Mouse (Mus musculus): ENCODE measurements around the gene 2210016L21Rik. TPM values are rescaled to one million over a fixed set of nuclear protein-coding genes. Genes with fewer than 3 reads are reported as not detected.
"Not testable (repeated sequence)": the region's sequence is repeated elsewhere in the genome, so short reads cannot be mapped to it uniquely, and the experiment has no call there.

The 2210016L21Rik gene
- total RNA-seq (2014; fragmentation: Nextera tagmentation), result 20.0 and 21.2 TPM in 2 replicates
- 13.2 and 20.1 TPM in 2 replicates for total RNA-seq (2017)

DNA sequence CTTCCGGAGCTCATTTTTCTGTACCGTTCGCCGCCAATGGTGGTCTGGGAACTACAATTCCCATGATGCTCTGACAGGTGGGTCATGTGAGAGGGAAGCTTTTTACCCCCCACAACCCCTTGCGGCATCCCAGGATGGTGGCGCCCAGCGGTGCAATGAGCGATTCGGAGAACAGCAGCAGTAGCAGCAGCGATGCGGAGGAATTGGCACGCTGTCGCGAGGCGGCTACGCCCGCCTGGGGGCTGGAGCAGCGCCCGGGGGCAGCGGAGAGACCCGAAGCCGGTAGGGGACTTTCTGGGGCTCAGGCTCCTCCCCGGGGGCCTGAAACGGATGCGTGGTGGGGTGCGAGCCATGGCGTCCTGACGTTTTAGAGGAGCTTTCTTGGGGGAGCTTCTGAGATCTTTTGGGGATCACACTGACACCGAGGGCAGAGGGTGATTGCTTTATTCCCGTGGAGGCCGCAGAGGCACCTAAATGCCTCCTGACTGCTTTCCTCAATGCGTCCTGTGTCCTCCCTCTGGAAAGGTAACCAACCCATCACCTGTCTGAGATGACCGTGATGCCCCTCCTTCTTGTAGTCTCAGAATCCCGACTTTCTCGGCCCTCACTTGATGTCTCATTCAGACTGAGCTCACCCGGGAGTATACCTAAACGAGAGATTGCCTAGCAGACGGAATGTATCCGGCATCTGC lies at the start of gene 2210016L21Rik:
Gene 2210016L21Rik, plus strand, starts transcription at position 85 of the 692 bp plus-strand sequence.
- ATAC-seq (replicated peaks; ENCODE audit: low FRiP score, low TSS enrichment, poor library complexity, severe bottlenecking), result peak; percentile 98

DNA sequence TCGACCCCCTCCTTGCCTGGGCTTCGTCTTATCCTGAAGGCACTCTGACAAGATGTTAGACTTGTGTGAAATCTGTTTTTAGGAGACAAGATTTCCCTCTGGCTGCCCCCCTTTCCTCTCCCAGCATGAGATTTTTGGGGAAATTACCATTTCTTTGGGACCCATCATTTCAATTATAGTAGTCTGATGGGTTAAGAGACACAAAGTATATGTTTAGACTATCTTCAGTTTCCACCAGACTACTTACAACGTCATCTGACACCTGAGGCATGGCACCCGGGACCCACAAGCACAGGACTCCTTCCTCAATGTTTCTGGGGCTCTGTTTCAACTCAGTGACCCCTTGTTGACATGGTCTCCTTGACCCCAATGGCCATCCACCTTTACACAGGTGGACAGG lies 46.4 kb upstream of the 2210016L21Rik start:
- ATAC-seq (replicated peaks; ENCODE audit: low FRiP score, low TSS enrichment, poor library complexity, severe bottlenecking), result no peak

DNA sequence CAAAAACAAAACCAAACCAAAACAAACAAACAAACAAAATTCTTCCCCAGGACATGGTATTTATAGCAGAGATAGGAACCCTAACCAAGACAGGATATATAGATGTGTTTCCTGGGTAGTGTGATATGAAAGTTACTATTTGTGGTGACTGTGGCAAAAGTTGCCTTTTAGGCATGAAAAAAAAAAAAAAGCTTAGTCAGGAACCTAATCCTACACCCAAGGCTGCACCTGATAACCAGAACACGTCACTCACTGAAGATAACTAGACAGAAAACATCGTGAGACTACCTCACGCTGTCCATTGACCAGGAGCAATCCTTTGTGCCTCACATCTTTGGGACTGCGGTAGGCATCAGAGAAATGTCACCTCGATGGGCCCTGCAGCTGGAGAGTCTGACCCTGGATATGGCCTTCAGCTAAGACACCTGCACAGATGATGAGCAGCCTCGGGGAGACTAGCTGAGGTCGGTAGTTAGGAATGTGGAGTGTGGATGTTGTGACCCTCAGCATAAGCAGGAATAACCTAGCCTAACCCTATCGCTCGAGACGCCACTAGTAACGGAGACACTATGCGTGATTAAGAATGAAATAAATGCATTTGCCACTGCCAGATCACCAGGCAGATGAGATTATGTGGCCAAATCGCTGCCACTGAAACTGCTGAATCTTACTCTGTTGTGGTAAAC lies 45.1 kb upstream of the 2210016L21Rik start, which contains the start of gene Oasl2:
Gene Oasl2, plus strand, starts transcription at position 249 of the 686 bp plus-strand sequence.
- ATAC-seq (replicated peaks; ENCODE audit: low FRiP score, low TSS enrichment, poor library complexity, severe bottlenecking), result peak; percentile 89

DNA sequence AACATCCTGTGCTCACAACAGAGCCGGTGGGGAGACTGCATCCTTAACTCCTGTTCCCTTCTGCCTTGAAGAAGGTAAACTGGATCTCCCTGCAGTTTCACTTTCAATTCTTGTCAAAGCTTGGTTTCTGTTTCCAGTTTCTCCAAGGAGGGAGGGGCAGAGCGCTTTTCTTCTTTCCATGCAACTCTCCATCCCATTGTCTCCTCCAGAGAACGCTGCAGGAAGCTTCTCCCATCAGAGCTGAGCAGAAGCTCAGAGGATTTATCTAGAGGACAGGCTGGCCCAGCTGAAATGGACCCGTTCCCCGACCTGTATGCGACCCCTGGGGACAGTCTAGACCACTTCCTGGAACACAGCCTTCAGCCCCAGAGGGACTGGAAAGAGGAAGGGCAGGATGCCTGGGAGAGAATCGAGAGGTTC lies 44.6 kb upstream of the 2210016L21Rik start:
- ATAC-seq (replicated peaks; ENCODE audit: low FRiP score, low TSS enrichment, poor library complexity, severe bottlenecking), result peak; percentile 38; the same call in 1 of the 2 replicates

DNA sequence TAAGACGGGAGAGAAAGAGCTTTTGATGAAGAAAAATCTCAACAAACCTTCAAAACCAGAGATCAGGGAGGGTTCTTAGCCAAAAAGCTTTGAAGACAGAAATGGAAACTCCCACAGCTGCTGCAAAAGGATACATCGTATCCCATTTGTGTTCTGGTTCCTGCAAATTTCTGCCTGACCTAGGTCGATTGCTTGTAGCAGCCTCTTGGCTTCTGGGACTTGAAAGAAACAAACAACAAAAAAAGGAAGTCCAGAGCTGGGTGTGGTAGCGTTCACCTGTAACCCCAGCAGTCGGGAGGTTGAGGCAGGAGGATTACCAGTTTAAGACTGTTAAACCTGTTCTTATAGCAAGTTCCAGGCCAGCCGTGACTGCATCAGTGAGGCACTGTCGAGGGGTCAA lies 43.1 kb upstream of the 2210016L21Rik start:
- ATAC-seq (replicated peaks; ENCODE audit: low FRiP score, low TSS enrichment, poor library complexity, severe bottlenecking), result no peak

DNA sequence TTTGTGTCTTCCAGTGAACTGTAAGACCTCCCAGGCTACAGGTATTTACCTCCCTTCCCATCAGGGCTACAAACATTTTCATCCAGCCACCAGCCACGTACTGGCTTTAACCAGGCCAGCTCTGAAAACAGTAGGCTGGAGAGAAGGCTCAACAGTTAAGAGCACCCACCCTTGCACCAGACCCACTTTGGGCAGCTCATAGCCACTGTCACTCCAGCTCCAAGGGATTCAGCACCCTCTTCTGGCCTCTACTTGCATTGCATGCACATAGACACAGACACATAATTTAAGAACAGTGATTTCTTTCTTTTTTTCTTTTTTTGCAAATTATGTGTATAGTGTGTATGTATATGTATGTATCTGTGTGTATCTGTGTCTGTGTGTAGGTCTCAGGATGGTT lies 39.5 kb upstream of the 2210016L21Rik start:
- peak; percentile 84 for ATAC-seq (replicated peaks; ENCODE audit: low FRiP score, low TSS enrichment, poor library complexity, severe bottlenecking)

DNA sequence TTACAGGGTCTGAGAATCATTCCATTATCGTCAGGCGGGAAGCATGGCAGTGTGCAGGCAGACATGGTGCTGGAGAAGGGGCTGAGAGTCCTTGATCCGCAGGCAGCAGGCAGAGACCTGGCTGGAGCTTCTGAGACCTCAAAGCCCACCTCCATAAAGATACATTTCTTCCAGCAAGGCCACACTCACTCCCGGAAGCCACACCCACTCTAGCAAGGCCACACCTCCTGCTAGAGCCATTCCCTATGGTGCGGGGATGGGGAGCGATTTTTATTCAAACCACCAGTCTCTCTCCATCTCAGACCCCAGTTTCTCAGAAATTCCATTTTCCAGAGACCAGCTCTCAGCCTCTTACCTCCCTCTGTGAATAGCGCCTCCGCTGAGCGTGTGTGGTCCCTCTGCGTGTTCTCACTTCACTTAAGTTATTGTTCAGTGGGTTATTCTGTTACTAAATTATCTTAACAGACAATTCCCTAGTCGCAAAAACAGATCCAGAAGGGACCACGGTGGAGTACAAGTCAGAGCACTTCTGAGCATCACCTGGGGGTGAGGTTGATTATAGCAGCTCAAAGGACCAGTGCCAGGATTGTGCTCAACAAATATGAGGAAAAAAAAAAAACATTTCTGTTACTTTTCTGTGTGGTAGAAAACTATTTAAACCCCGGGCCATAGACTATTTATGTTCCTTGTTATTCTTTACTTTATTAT lies 33.2 kb upstream of the 2210016L21Rik start:
- ATAC-seq (replicated peaks; ENCODE audit: low FRiP score, low TSS enrichment, poor library complexity, severe bottlenecking), result no peak

DNA sequence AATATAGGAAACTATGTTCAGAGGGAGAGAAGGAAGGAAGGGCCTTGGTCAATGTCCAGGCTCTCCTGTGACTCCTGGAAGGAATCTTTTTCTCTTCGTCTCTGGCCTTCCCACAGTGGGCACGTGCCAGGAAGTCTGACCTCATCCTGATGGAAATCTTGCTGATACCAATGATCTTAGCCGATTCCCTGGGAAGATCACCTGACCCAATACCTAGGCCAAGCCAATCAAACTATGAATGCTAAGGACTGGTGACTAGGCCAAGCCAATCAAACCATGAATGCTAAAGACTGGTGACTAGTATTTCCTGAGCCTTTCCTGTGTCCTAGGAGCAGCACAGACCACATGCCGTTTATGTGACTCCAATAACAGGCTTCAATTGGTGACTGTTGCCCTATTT lies 28.3 kb upstream of the 2210016L21Rik start:
- no peak for ATAC-seq (replicated peaks; ENCODE audit: low FRiP score, low TSS enrichment, poor library complexity, severe bottlenecking)

DNA sequence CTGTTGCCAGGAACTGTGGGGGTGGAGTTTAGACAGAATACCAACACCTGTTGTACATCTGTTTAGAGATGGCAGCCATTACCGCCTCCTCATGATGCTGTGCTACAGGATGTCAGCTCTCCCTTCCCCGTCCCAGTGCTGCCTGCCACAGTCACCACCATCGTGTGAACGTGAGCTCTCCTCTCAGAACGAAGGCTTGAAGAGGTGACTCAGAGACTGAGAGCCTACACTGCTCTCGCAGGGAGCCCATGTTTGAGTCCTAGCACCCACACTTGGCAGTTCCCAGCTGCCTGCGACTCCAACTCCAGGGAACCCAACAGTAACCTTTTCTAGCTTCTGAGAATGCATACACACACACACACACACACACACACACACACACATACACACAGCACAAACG lies 27.1 kb upstream of the 2210016L21Rik start:
- no peak for ATAC-seq (replicated peaks; ENCODE audit: low FRiP score, low TSS enrichment, poor library complexity, severe bottlenecking)

DNA sequence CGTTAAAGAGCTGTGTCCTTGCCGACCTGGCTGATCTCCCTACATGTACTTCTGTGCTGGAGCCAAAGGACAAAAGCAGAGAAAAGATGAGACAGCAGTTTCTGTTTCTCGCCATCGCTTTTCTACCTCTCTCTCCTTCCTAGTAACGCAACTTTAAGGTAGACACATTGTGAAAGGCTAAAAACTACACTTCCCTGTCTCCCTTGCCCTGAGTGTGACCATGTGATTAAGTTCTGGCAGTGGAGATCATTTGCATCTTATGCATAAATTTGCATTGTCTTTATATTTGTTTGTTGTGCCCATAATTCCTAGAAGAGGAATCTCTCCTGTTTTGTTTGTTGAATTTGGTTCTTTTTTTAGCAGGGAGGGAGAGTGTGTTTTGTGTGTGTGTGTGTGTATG lies 26.1 kb upstream of the 2210016L21Rik start:
- no peak for ATAC-seq (replicated peaks; ENCODE audit: low FRiP score, low TSS enrichment, poor library complexity, severe bottlenecking)

DNA sequence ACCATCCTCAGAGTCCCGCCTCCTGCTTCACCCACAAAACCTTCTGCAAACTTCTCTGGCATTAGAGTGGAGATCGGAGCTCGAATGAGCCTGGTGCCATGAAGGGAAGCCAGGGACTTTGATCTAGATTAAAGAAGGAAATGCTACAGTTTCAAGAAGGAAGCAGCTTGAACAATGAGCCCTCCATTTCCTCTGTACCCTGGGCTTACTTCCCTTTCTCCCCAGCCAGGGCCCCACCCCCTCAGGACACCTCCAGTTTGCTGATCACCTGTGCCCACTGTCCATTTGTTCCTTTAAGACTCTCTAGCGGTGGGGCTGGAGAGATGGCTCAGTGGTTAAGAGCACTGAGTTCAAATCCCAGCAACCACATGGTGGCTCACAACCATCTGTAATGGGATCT lies 25.2 kb upstream of the 2210016L21Rik start:
- no peak for ATAC-seq (replicated peaks; ENCODE audit: low FRiP score, low TSS enrichment, poor library complexity, severe bottlenecking)

DNA sequence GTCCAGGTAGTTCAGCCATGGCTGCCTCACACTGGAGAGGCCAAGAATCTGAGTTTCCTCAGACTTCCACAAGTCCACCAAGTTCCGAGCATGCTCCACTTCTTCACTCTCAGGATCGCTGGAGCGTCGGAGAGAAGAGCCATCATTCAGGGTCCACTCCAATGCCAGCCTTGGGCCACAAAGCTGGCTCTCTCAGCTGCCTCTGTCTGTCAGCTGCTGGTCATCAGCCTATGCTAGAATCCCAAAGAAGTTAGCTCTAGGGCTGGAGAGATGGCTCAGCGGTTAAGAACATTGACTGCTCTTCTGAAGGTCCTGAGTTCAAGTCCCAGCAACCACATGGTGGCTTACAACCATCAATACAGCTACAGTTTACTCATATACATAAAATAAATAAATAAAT lies 24.6 kb upstream of the 2210016L21Rik start:
- ATAC-seq (replicated peaks; ENCODE audit: low FRiP score, low TSS enrichment, poor library complexity, severe bottlenecking), result not testable (repeated sequence)

DNA sequence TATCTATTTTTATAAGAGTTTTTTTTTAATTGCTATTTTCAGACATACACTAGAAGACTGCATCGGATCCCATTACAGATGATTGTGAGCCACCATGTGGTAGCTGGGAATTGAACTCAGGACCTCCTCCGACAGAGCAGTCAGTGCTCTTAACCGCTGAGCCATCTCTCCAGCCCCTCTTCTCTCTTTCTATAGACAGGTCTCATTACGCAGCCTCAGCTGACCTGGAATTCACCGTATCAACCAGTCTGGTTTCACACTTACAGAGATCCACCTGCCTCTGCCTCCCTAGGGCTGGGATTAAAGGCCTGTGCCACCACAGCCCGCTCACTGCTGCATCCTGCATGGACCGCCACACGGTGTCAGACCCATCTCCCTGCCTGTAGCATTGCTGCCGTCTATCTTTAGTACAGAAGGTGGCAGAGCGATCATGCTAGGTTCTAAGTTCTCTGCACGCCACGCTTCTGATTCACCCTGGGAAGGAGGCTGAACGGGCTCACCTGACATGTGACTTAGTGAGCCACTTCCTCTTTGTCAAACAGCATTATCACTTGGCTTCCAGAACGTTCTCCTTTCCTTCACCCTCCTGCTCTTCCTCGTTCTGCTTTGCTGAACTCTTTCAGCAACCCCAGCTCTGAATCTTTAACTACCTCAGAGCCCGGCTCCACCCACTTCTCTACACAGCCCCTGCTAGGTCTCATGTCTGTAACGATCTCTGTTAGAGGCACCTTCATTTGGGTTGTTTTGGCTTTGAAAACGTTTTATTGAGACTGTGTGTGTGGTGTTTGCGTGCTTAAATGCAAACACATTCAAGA lies 20.2 kb upstream of the 2210016L21Rik start:
- ATAC-seq (replicated peaks; ENCODE audit: low FRiP score, low TSS enrichment, poor library complexity, severe bottlenecking), result peak; percentile 75

DNA sequence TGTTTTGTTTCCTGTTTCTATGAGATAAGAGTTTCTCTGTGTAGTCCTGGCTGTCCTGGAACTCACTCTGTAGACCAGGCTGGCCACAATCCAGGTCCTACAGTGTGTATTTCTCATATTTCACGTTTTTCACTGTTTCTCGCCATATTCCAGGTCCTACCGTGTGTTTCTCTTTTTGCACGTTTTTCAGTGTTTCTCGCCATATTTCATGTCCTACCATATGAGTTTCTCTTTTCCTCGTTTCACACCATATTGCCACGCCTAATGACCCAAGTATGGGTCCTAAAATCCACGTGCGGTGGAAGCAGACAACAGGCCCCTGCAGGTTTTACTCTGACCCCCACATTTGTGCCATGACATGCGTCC lies 19.6 kb upstream of the 2210016L21Rik start:
- ATAC-seq (replicated peaks; ENCODE audit: low FRiP score, low TSS enrichment, poor library complexity, severe bottlenecking), result no peak; the same call in none of the 2 replicates

DNA sequence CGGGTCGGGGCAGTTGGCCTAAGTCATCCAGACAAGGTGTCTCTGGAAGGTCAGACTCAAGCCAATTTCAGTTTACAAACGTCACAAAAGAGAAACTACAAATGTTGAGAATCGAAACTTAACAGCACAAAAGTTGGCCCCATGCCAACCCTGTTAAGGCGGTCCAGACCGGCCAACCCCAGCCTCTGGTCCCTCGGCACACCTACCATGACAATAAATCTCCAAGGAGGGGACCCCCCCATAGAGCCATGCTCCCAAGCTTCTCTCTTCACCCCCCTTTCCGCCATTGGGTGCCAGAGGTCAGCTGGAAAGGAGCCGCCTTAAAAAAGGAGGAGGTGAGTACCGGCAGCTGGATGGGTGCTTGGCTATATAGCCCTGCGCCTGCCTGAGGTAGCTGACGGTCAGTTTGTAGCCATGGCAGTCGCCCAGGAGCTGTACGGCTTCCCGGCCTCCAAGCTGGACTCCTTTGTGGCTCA lies 18.9 kb upstream of the 2210016L21Rik start, which contains the start of gene Oasl1:
Gene Oasl1, plus strand, starts transcription at position 243 of the 476 bp plus-strand sequence.
- peak; percentile 36 for ATAC-seq (replicated peaks; ENCODE audit: low FRiP score, low TSS enrichment, poor library complexity, severe bottlenecking)

DNA sequence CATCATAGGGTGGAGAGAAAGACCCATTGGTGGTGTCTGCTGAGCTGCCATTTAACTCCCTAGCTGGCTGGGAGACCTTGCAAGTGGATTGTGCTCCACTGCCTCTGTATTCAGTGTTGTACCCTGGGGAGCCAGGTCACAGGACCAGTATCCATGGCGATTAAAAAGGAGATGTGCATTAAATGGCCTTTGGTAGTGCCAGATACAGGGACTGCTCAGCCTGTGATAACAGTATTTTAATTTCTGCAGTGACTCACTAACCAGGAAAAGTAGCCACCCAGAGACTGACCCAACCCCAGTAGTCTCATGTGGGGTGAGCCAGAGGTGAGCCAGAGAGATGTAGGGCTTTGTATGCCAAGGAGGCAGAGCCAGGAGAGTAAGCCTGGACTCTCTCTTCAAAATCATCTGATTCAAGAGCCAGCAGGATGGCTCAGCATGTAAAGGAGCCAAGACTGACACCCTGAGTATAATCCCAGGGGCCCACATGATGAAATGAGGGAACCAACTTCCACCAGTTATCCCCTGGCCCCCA lies 15.7 kb upstream of the 2210016L21Rik start:
- no peak for ATAC-seq (replicated peaks; ENCODE audit: low FRiP score, low TSS enrichment, poor library complexity, severe bottlenecking)

DNA sequence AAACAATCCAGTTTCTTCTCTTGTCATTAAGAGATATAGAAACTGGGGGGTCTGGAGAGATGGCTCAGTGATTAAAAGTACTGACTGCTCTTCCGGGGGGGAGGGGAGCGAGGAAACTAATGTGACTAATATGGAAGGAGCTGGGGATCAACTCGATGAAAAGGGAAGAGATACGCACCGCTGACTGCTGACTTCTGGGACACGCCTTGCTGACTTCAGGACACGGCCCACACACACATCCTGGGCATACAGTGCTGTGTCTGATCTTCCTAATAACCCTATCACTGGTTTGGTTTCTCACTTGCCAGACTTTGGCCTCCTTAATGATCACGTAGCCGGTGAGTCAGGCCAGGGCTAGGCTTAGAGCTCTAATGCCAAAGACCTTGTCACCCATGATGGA lies 15.2 kb upstream of the 2210016L21Rik start:
- no peak for ATAC-seq (replicated peaks; ENCODE audit: low FRiP score, low TSS enrichment, poor library complexity, severe bottlenecking)

DNA sequence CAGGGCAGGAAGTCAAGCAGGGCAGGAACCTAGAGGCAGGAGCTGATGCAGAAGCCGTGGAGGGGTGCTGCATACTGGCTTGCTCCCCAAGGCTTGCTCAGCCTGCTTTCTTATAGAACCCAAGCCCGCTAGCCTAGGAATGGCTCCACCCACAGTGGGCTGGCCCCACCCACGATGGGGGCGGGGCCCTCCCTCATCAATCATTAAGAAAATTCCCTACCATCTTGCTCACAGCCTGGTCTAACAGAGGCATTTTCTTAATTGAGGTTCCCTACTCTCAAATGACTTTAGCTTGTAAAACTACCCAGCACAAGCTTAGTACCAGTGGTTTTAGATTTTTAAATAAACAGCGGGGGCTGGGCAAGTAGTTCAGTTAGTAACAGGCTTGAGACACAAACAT lies 10.3 kb upstream of the 2210016L21Rik start:
- no peak for ATAC-seq (replicated peaks; ENCODE audit: low FRiP score, low TSS enrichment, poor library complexity, severe bottlenecking)

DNA sequence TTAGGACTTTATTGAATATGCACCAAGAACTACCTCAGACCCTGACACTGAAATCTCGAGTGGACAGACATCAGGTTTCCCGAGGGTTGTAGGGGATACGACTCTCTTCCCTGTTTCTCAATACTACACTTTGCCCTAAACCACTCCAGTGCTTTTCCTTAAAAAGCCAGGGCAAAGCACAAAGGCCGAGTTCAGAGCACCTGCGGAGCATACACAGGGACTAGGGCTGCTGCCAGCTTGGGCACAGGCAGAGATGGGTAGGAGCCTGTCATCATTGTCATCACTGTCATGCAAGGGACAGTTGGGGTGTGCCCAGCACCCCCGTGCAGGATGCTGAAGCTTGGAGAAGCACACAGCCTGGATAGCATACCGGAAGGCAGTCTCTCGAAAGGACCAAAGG lies 8.8 kb upstream of the 2210016L21Rik start:
- no peak for ATAC-seq (replicated peaks; ENCODE audit: low FRiP score, low TSS enrichment, poor library complexity, severe bottlenecking)
